Mouse (Mus musculus) embryonic facial prominence, embryonic 13.5 days (tissue): ENCODE results near the gene Ap5z1. TPM values are rescaled to one million over a fixed set of nuclear protein-coding genes. Genes with fewer than 3 reads are reported as not detected.
A peak's percentile ranks its signal among the peaks of the same experiment; 100 is the strongest.

Experiments used
- ATAC-seq: fragments of 200-750 bp; cut with Nextera tagmentation; 2 replicates; pipeline ENCODE4 v1.8.0; 2017; ENCODE audit warnings: low read depth; ENCODE audit not compliant: insufficient number of reproducible peaks, insufficient read depth, low FRiP score, low TSS enrichment
- H3K27ac ChIP-seq: fragments of 300-500 bp; sonication (generic); 2 replicates; pipeline ENCODE4 v1.5.1; 2015; ENCODE audit warnings: moderate library complexity, mild to moderate bottlenecking, inconsistent platforms
- H3K27me3 ChIP-seq: fragments of 300-500 bp; sonication (generic); 2 replicates; pipeline ENCODE4 v1.6.1; 2015; ENCODE audit warnings: mild to moderate bottlenecking, inconsistent platforms
- H3K36me3 ChIP-seq: fragments of 300-500 bp; sonication (generic); 2 replicates; pipeline ENCODE4 v1.6.1; 2015; ENCODE audit warnings: mild to moderate bottlenecking, inconsistent platforms
- H3K4me1 ChIP-seq: fragments of 300-500 bp; sonication (generic); 2 replicates; pipeline ENCODE4 v1.6.1; 2015; ENCODE audit warnings: inconsistent platforms
- H3K4me2 ChIP-seq: fragments of 300-500 bp; sonication (generic); 2 replicates; pipeline ENCODE4 v1.6.1; 2015; ENCODE audit warnings: moderate library complexity, mild to moderate bottlenecking, inconsistent platforms
- H3K4me3 ChIP-seq: fragments of 300-500 bp; sonication (generic); 2 replicates; pipeline ENCODE4 v1.5.1; 2015; ENCODE audit warnings: mild to moderate bottlenecking, inconsistent platforms
- H3K9ac ChIP-seq: fragments of 300-500 bp; sonication (generic); 2 replicates; pipeline ENCODE4 v1.6.1; 2015; ENCODE audit warnings: mild to moderate bottlenecking, inconsistent platforms
- H3K9me3 ChIP-seq: fragments of 300-500 bp; sonication (generic); 2 replicates; pipeline ENCODE4 v1.6.1; 2016; ENCODE audit warnings: inconsistent platforms
- WGBS: fragments of 180-500 bp; shearing (Covaris S2); methylation state at CpG from one replicate; pipeline ENCODE4 v1.1.7; 2015; ENCODE audit warnings: mixed read lengths; 5-methylcytosine and 5-hydroxymethylcytosine counted together
- polyA plus RNA-seq: library from polyadenylated mRNA; unstranded; fragments of >200 nt; fragmentation: Nextera tagmentation; extraction: Ambion mirVana; gene quantifications from 2 replicates; pipeline ENCODE4 v1.2.1, GENCODE M21; 2015

Ap5z1 gene
- polyA plus RNA-seq, 1 experiment from 2014 or later: 9.7 TPM

GRCm38 (mm10) chr5:142424627-142425349, 39.0 kb upstream of the Ap5z1 start:
- Histone ChIP-seq H3K27me3 (no peaks in the 10 kb centered on the region), H3K27ac (peak overlapping the region; percentile 72), H3K9ac (no peak overlapping the region), H3K4me2 (peak overlapping the region; percentile 5; the same call in 1 of the 2 replicates), H3K9me3 (no peaks in the 10 kb centered on the region), H3K4me1 (peaks cover 32% of the 10 kb centered on the region), H3K36me3 (peaks cover 38% of the 10 kb centered on the region), H3K4me3 (no peak overlapping the region)
- no peak for ATAC-seq
- WGBS: 48% methylated on average over 13 of the region's 13 CpGs

DNA sequence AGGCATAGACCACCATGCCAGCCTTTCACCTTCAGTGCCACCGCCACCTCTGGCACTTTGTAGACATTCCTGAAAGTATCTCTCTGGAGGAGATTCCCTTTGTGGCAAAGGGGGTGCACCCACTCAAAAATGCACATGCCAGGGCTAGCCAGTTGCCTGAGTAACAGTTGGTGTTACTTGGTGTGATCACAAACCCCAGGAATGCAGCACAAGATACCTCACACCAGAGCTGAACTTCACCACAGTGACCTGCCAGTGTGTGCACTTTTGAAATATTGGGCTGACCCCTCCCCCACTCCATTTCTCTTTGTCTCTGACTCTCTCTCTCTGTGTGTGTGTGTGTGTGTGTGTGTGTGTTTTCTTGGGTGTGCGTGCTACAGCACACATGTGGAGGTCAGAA, 37.3 kb upstream of the Ap5z1 start:
- ATAC-seq: no peak
- H3K27ac ChIP-seq: no peak overlapping the region
- H3K4me1 ChIP-seq: peaks cover 43% of the 10 kb centered on the region
- no peaks in the 10 kb centered on the region for H3K27me3 ChIP-seq
- no peak overlapping the region for H3K4me2 ChIP-seq
- H3K4me3 ChIP-seq: no peak overlapping the region
- H3K9me3 ChIP-seq: no peaks in the 10 kb centered on the region
- H3K36me3 ChIP-seq: peaks cover 22% of the 10 kb centered on the region
- H3K9ac ChIP-seq: no peak overlapping the region
- WGBS: 97% methylated on average over 2 of the region's 2 CpGs

GRCm38 (mm10) chr5:142427876-142428275, 35.9 kb upstream of the Ap5z1 start:
- Histone ChIP-seq H3K9me3 (no peaks in the 10 kb centered on the region), H3K4me3 (no peak overlapping the region), H3K27ac (no peak overlapping the region), H3K27me3 (no peaks in the 10 kb centered on the region), H3K4me1 (peaks cover 56% of the 10 kb centered on the region), H3K9ac (no peak overlapping the region), H3K36me3 (peaks cover 13% of the 10 kb centered on the region), H3K4me2 (no peak overlapping the region)
- no peak for ATAC-seq
- WGBS: 78% methylated on average over 10 of the region's 10 CpGs

GRCm38 (mm10) chr5:142428691-142429090, 35.1 kb upstream of the Ap5z1 start:
- ATAC-seq: no peak
- Histone ChIP-seq H3K4me1 (peaks cover 61% of the 10 kb centered on the region), H3K4me3 (no peak overlapping the region), H3K9me3 (no peaks in the 10 kb centered on the region), H3K36me3 (peaks cover 9% of the 10 kb centered on the region; the same call in 1 of the 2 replicates), H3K4me2 (no peak overlapping the region), H3K27ac (no peak overlapping the region), H3K27me3 (no peaks in the 10 kb centered on the region), H3K9ac (no peak overlapping the region)
- WGBS: 77% methylated on average over 6 of the region's 6 CpGs

- WGBS: 49% methylated on average over 12 of the region's 12 CpGs
- Histone ChIP-seq H3K4me2 (no peak overlapping the region), H3K4me3 (no peak overlapping the region), H3K4me1 (peaks cover 50% of the 10 kb centered on the region), H3K27me3 (no peaks in the 10 kb centered on the region), H3K36me3 (peaks cover 17% of the 10 kb centered on the region), H3K27ac (peak overlapping the region; percentile 53), H3K9ac (no peak overlapping the region), H3K9me3 (peaks cover under 1% of the 10 kb centered on the region; the same call in 1 of the 2 replicates)
- ATAC-seq: peak; percentile 12; the same call in 1 of the 2 replicates
These were observed 32.7 kb upstream of the Ap5z1 start for GRCm38 (mm10) chr5:142431029-142431428.

DNA sequence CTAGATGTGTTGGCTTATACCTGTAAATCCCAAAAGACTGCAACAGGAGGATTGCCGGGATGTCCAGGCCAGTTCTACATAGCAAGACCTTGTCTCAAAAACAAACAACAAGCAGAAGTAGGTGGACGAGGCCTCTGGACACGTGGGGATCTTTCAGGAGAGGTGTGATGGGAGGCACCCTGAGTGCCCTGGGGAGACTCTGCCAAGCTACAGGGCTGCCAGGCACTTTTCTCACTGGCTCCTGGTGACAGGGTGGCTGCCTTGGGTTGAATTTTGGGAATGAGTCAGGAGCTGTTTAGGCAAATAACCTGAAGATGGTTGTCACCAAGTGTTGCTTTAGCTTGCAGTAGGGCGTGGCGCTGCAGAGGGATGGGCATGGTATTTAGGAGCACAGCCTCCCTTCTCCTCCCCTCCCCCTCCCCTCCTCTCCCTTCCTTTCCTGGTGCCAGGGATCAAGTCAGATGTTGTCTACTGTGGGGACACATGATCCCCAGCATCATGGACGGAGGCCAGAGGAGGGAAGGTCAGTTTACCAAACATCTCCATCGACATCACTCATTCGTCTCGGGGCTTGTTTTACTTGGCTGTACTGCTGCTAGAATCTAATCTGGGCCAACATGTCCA, 31.8 kb upstream of the Ap5z1 start:
- Histone ChIP-seq H3K4me3 (no peak overlapping the region), H3K36me3 (peaks cover 22% of the 10 kb centered on the region), H3K27me3 (no peaks in the 10 kb centered on the region), H3K9me3 (peaks cover 4% of the 10 kb centered on the region; the same call in 1 of the 2 replicates), H3K4me2 (no peak overlapping the region), H3K9ac (no peak overlapping the region), H3K27ac (no peak overlapping the region), H3K4me1 (peaks cover 53% of the 10 kb centered on the region)
- no peak for ATAC-seq
- 64% methylated on average over 9 of the region's 9 CpGs for WGBS

GRCm38 (mm10) chr5:142432695-142433094, 31.0 kb upstream of the Ap5z1 start:
- H3K9ac ChIP-seq: peak overlapping the region; percentile 49
- peaks cover 4% of the 10 kb centered on the region; the same call in 1 of the 2 replicates for H3K9me3 ChIP-seq
- WGBS: 72% methylated on average over 4 of the region's 4 CpGs
- peak overlapping the region; percentile 74 for H3K27ac ChIP-seq
- H3K4me2 ChIP-seq: no peak overlapping the region
- peaks cover 54% of the 10 kb centered on the region for H3K4me1 ChIP-seq
- H3K4me3 ChIP-seq: no peak overlapping the region
- H3K36me3 ChIP-seq: peaks cover 23% of the 10 kb centered on the region
- no peaks in the 10 kb centered on the region for H3K27me3 ChIP-seq
- no peak for ATAC-seq

- peaks cover 32% of the 10 kb centered on the region for H3K36me3 ChIP-seq
- 54% methylated on average over 5 of the region's 5 CpGs for WGBS
- H3K4me2 ChIP-seq: no peak overlapping the region
These were observed 29.7 kb upstream of the Ap5z1 start for GRCm38 (mm10) chr5:142434052-142434451.

GRCm38 (mm10) chr5:142435736-142436135, 28.0 kb upstream of the Ap5z1 start:
- no peaks in the 10 kb centered on the region for H3K27me3 ChIP-seq
- peaks cover 68% of the 10 kb centered on the region for H3K4me1 ChIP-seq
- no peak overlapping the region for H3K4me3 ChIP-seq
- ATAC-seq: no peak
- H3K9ac ChIP-seq: no peak overlapping the region
- peaks cover 4% of the 10 kb centered on the region; the same call in 1 of the 2 replicates for H3K9me3 ChIP-seq
- H3K4me2 ChIP-seq: no peak overlapping the region
- WGBS: 97% methylated on average over 15 of the region's 15 CpGs
- no peak overlapping the region for H3K27ac ChIP-seq
- peaks cover 32% of the 10 kb centered on the region for H3K36me3 ChIP-seq

More at GRCm38 (mm10) chr5:142434052-142434451, 29.7 kb upstream of the Ap5z1 start:
- Histone ChIP-seq H3K27ac (peak overlapping the region; percentile 74), H3K27me3 (no peaks in the 10 kb centered on the region), H3K4me1 (peaks cover 64% of the 10 kb centered on the region), H3K4me3 (no peak overlapping the region), H3K9ac (no peak overlapping the region), H3K9me3 (peaks cover 4% of the 10 kb centered on the region; the same call in 1 of the 2 replicates)
- ATAC-seq: no peak

- Histone ChIP-seq H3K9ac (no peak overlapping the region), H3K9me3 (peaks cover 4% of the 10 kb centered on the region; the same call in 1 of the 2 replicates), H3K4me2 (no peak overlapping the region), H3K36me3 (peaks cover 32% of the 10 kb centered on the region), H3K27ac (peak overlapping the region; percentile 30; the same call in 1 of the 2 replicates), H3K4me1 (peaks cover 71% of the 10 kb centered on the region), H3K4me3 (no peak overlapping the region), H3K27me3 (no peaks in the 10 kb centered on the region)
- WGBS: 90% methylated on average over 16 of the region's 16 CpGs
- no peak for ATAC-seq
These were observed 25.3 kb upstream of the Ap5z1 start for GRCm38 (mm10) chr5:142438380-142438938.

GRCm38 (mm10) chr5:142439911-142440432, 23.8 kb upstream of the Ap5z1 start:
- Histone ChIP-seq H3K4me3 (peak overlapping the region; percentile 36), H3K9ac (peak overlapping the region; percentile 65), H3K27me3 (no peaks in the 10 kb centered on the region), H3K27ac (peak overlapping the region; percentile 99), H3K4me2 (peak overlapping the region; percentile 69), H3K36me3 (peaks cover 29% of the 10 kb centered on the region), H3K4me1 (peaks cover 76% of the 10 kb centered on the region), H3K9me3 (peaks cover 4% of the 10 kb centered on the region; the same call in 1 of the 2 replicates)
- ATAC-seq: no peak
- 2% methylated on average over 12 of the region's 12 CpGs for WGBS
